Mouse (Mus musculus) testis, adult 2 months (tissue): ENCODE results near the gene Mdh2.

Experiments
- CTCF ChIP-seq: fragments of 200-500 bp; IDR thresholded peaks from 2 replicates; pipeline ENCODE4 v1.5.1; 2012; ENCODE audit warnings: low read depth, mild to moderate bottlenecking, inconsistent platforms, low read length, moderate library complexity; ENCODE audit not compliant: control insufficient read depth, insufficient read depth, insufficient replicate concordance
- POLR2A ChIP-seq: fragments of 200-500 bp; IDR thresholded peaks from 2 replicates; pipeline ENCODE4 v1.6.1; 2012; ENCODE audit warnings: low read depth, mild to moderate bottlenecking, inconsistent platforms, low read length, moderate library complexity; ENCODE audit not compliant: control insufficient read depth

DNA sequence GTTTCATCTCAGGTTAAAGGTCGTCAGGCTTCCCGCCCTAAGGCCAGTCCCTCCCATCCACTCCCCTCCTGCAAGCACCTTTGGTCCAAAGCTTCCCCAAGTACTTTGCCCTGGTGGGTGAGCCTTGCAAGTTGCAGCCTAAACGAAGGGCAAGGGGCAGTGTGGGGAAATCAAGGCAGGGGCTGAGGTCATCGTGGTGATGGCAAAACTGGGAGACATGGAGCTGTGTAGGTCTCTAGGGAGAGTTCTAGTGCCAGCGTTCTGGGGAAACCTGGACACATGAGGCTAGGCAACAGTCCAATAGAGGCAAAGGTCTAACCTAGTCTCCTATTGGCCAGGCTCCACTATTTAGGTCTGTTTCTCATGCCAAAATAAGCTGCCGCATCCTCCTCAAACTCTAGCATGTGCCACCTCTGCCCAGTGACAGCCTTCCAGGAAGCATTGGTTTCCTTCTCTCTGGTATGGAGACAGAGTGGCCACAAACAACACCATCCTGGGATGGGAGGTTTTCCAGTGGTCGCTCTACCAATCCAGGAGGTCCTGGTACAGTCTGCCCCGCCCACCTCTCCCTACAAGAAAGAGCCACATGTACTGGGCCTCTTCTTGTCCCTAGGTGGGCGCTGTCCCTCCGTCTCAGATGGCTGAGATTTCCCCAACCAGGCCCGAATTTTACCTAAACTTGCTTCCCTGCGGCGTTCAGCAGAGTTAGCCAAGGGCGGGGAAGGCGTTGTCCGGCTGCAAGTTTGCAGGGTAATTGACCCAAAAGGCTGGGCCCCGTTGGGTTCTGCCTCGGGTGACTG lies 35.1 kb upstream of the Mdh2 start:
- TF ChIP-seq CTCF (no peak), POLR2A (no peak)
